In genomic region chr2:80315242-80316161, GRCm38 (mm10) we compare ENCODE assay signal across 7 mouse cellular contexts. TPM values are rescaled to one million over a fixed set of nuclear protein-coding genes. Genes with fewer than 3 reads are reported as not detected.
DNase-seq lines count a peak whose midpoint lies in the region; ATAC-seq lines count a peak whose summit lies in the region.

Gene Dnajc10, plus strand, starts transcription at chr2:80315466.

- peak within 1 kb of the TSS; percentile 97 for H3K27ac ChIP-seq in intestine, embryonic 16.5 days (ENCODE audit: low read length)
- peak within 1 kb of the TSS; percentile 97 for H3K27ac ChIP-seq in midbrain, embryonic 11.5 days (ENCODE audit: low read depth, low read length)

- no peaks in the 10 kb centered on the region for H3K36me3 ChIP-seq in intestine, embryonic 16.5 days (ENCODE audit: control insufficient read depth, insufficient read depth, low read length)
- no peaks in the 10 kb centered on the region for H3K36me3 ChIP-seq in midbrain, embryonic 11.5 days (ENCODE audit: control insufficient read depth, insufficient read depth, low read length)

- ATAC-seq in intestine, embryonic 16.5 days, result peak; percentile 95
- ATAC-seq in midbrain, embryonic 11.5 days (ENCODE audit: low FRiP score), result peak; percentile 98

- H3K9me3 ChIP-seq in intestine, embryonic 16.5 days (ENCODE audit: control insufficient read depth, low read length), result no peaks in the 10 kb centered on the region
- H3K9me3 ChIP-seq in midbrain, embryonic 11.5 days (ENCODE audit: control insufficient read depth, low read length), result no peaks in the 10 kb centered on the region

- H3K27me3 ChIP-seq in intestine, embryonic 16.5 days (replicated peaks; ENCODE audit: control insufficient read depth, insufficient read depth, low read length), result no peaks in the 10 kb centered on the region
- H3K27me3 ChIP-seq in midbrain, embryonic 11.5 days (ENCODE audit: control insufficient read depth, insufficient read depth, low read length), result no peaks in the 10 kb centered on the region

- H3K4me2 ChIP-seq in intestine, embryonic 16.5 days (ENCODE audit: low read depth, low read length), result peak within 1 kb of the TSS; percentile 85
- H3K4me2 ChIP-seq in midbrain, embryonic 11.5 days, result peak within 1 kb of the TSS; percentile 56

- peak; percentile 90 for DNase-seq in adrenal gland, adult 8-10 months
- DNase-seq in embryo, embryonic 9.5 days (ENCODE audit: extremely low spot score), result peak; percentile 93
- DNase-seq in gastrocnemius, postnatal 4 days (ENCODE audit: low spot score in 2 of 2), result peak; percentile 82 to 91
- peak; percentile 93 to 96 for DNase-seq in left cerebral cortex, postnatal 36 days (ENCODE audit: low spot score in 2 of 2)
- DNase-seq in midbrain, embryonic 11.5 days (ENCODE audit: low spot score, missing footprints), result peak; percentile 99
- peak; percentile 85 for DNase-seq in skeletal muscle tissue, adult 2 months (ENCODE audit: low read depth, low spot score)

- peak within 1 kb of the TSS; percentile 89 for H3K4me3 ChIP-seq in intestine, embryonic 16.5 days (ENCODE audit: low read length)
- peak within 1 kb of the TSS; percentile 86 for H3K4me3 ChIP-seq in midbrain, embryonic 11.5 days (ENCODE audit: low read depth, low read length)

- under 1% methylated on average over 67 of the region's 72 CpGs for WGBS in intestine, embryonic 16.5 days
- under 1% methylated on average over 72 of the region's 72 CpGs for WGBS in midbrain, embryonic 11.5 days

- H3K4me1 ChIP-seq in intestine, embryonic 16.5 days (ENCODE audit: control insufficient read depth, insufficient read depth, low read length), result no peaks in the 10 kb centered on the region; the same call in 1 of the 2 replicates
- peaks cover 7% of the 10 kb centered on the region for H3K4me1 ChIP-seq in midbrain, embryonic 11.5 days (ENCODE audit: control insufficient read depth, insufficient read depth, low read length)

- intact Hi-C loops in left cerebral cortex, postnatal 36 days (cut with DNase I), result no loop called here

- peak within 1 kb of the TSS; percentile 95 for H3K9ac ChIP-seq in intestine, embryonic 16.5 days (ENCODE audit: low read depth, low read length)
- peak within 1 kb of the TSS; percentile 96 for H3K9ac ChIP-seq in midbrain, embryonic 11.5 days (ENCODE audit: low read length)

RNA-seq across cellular contexts. Expression of gene Dnajc10, which starts in this region (rescaled TPM):
- 10 to 100 TPM; 55.6 to 75.0 (median 65.1) TPM for total RNA-seq in adrenal gland, adult 8-10 months (2022)
- total RNA-seq in gastrocnemius, postnatal 4 days (2021), result 10 to 100 TPM; 42.1 to 44.5 TPM
- polyA plus RNA-seq in intestine, embryonic 16.5 days (2015; fragmentation: Nextera tagmentation; extraction: Ambion mirVana), result 48.2 and 50.9 TPM in 2 replicates
- 10 to 100 TPM; 63.1 to 70.8 TPM for total RNA-seq in left cerebral cortex, postnatal 36 days (2021)
- 98.1 and 111 TPM in 2 replicates for polyA plus RNA-seq in midbrain, embryonic 11.5 days (2014; fragmentation: Nextera tagmentation; extraction: Ambion mirVana)

Comparison
In these comparisons a context has a peak if more than half of its experiments do, and no peak if none do; other contexts are left out.
1. Peak in every context shown above with its lines: DNase-seq, ATAC-seq, H3K4me3 ChIP-seq and H3K27ac ChIP-seq.